Mouse (Mus musculus): Measurements from ENCODE around the gene Napa. TPM values are rescaled to one million over a fixed set of nuclear protein-coding genes. Genes with fewer than 3 reads are reported as not detected.

Gene Napa
- polyA plus RNA-seq, 2 experiments: 107 to 110 TPM

- Histone ChIP-seq H3K27ac (no peak overlapping the region), H3K4me3 (ENCODE audit: insufficient read depth in 1 of 2, low read depth in 2 of 2, low read length in 2 of 2) (no peak overlapping the region), H3K27me3 (ENCODE audit: control insufficient read depth, insufficient read depth, low read length) (no peaks in the 10 kb centered on the region), H3K36me3 (replicated peaks; ENCODE audit: control insufficient read depth, insufficient read depth, low read depth) (no peaks in the 10 kb centered on the region), H3K4me2 (ENCODE audit: low read depth) (no peak overlapping the region), H3K4me1 (replicated peaks; ENCODE audit: control insufficient read depth in 2 of 2, insufficient read depth in 2 of 2, low read length in 1 of 2) (peaks cover 0 to 4% of the 10 kb centered on the region in 2 experiments; a peak in 1 of 4 replicates), H3K9ac (replicated peaks) (no peak overlapping the region), H3K9me3 (ENCODE audit: control insufficient read depth, low read length) (no peaks in the 10 kb centered on the region)
- ATAC-seq (ENCODE audit: insufficient read depth) (no peak), DNase-seq (ENCODE audit: low read depth in 3 of 3, low spot score in 3 of 3) (no peak)
- TF ChIP-seq EP300 (IDR thresholded peaks at IDR 0.05; ENCODE audit: low read depth) (no peak), CTCF (IDR thresholded peaks at IDR 0.05; ENCODE audit: low read depth) (no peak)
These were observed 27.4 kb upstream of the Napa start for GRCm38 (mm10) chr7:16070846-16071245.

GRCm38 (mm10) chr7:16071906-16072305, 26.4 kb upstream of the Napa start:
- peaks cover 0 to 4% of the 10 kb centered on the region in 2 experiments; a peak in 1 of 4 replicates for H3K4me1 ChIP-seq (replicated peaks; ENCODE audit: control insufficient read depth in 2 of 2, insufficient read depth in 2 of 2, low read length in 1 of 2)
- no peaks in the 10 kb centered on the region for H3K36me3 ChIP-seq (replicated peaks; ENCODE audit: control insufficient read depth, insufficient read depth, low read depth)
- H3K9ac ChIP-seq (replicated peaks): no peak overlapping the region
- H3K4me2 ChIP-seq (ENCODE audit: low read depth): no peak overlapping the region
- H3K9me3 ChIP-seq (ENCODE audit: control insufficient read depth, low read length): no peaks in the 10 kb centered on the region
- no peaks in the 10 kb centered on the region for H3K27me3 ChIP-seq (ENCODE audit: control insufficient read depth, insufficient read depth, low read length)
- TF ChIP-seq EP300 (IDR thresholded peaks at IDR 0.05; ENCODE audit: low read depth): no peak
- no peak for TF ChIP-seq CTCF (IDR thresholded peaks at IDR 0.05; ENCODE audit: low read depth)
- ATAC-seq (ENCODE audit: insufficient read depth) (peak; percentile 45), DNase-seq (ENCODE audit: low read depth in 3 of 3, low spot score in 3 of 3) (no peak)
- 60% methylated on average over 6 of the region's 6 CpGs for WGBS (ENCODE audit: insufficient replicate concordance)
- no peak overlapping the region for H3K27ac ChIP-seq
- H3K4me3 ChIP-seq (ENCODE audit: insufficient read depth in 1 of 2, low read depth in 2 of 2, low read length in 2 of 2): no peak overlapping the region

- TF ChIP-seq CTCF (IDR thresholded peaks at IDR 0.05; ENCODE audit: low read depth) (no peak), EP300 (IDR thresholded peaks at IDR 0.05; ENCODE audit: low read depth) (no peak)
- Histone ChIP-seq H3K36me3 (replicated peaks; ENCODE audit: control insufficient read depth, insufficient read depth, low read depth) (no peaks in the 10 kb centered on the region), H3K4me1 (replicated peaks; ENCODE audit: control insufficient read depth in 2 of 2, insufficient read depth in 2 of 2, low read length in 1 of 2) (no peaks in the 10 kb centered on the region), H3K9ac (replicated peaks) (no peak overlapping the region), H3K27me3 (ENCODE audit: control insufficient read depth, insufficient read depth, low read length) (no peaks in the 10 kb centered on the region), H3K27ac (no peak overlapping the region), H3K9me3 (ENCODE audit: control insufficient read depth, low read length) (no peaks in the 10 kb centered on the region), H3K4me2 (ENCODE audit: low read depth) (no peak overlapping the region), H3K4me3 (ENCODE audit: insufficient read depth in 1 of 2, low read depth in 2 of 2, low read length in 2 of 2) (no peak overlapping the region)
- DNase-seq (ENCODE audit: low read depth in 3 of 3, low spot score in 3 of 3) (no peak), ATAC-seq (ENCODE audit: insufficient read depth) (no peak)
- 38% methylated on average over 1 of the region's 1 CpGs for WGBS (ENCODE audit: insufficient replicate concordance)
These were observed 18.3 kb upstream of the Napa start for GRCm38 (mm10) chr7:16079947-16080346.

GRCm38 (mm10) chr7:16080581-16080980, 17.7 kb upstream of the Napa start:
- 37% methylated on average over 4 of the region's 4 CpGs for WGBS (ENCODE audit: insufficient replicate concordance)
- no peak overlapping the region for H3K27ac ChIP-seq
- no peaks in the 10 kb centered on the region; the same call in 1 of the 2 replicates for H3K27me3 ChIP-seq (ENCODE audit: control insufficient read depth, insufficient read depth, low read length)
- no peaks in the 10 kb centered on the region for H3K9me3 ChIP-seq (ENCODE audit: control insufficient read depth, low read length)
- TF ChIP-seq CTCF (IDR thresholded peaks at IDR 0.05; ENCODE audit: low read depth) (no peak), EP300 (IDR thresholded peaks at IDR 0.05; ENCODE audit: low read depth) (no peak)
- ATAC-seq (ENCODE audit: insufficient read depth) (no peak), DNase-seq (ENCODE audit: low read depth in 3 of 3, low spot score in 3 of 3) (no peak)
- H3K9ac ChIP-seq (replicated peaks): no peak overlapping the region
- no peaks in the 10 kb centered on the region for H3K36me3 ChIP-seq (replicated peaks; ENCODE audit: control insufficient read depth, insufficient read depth, low read depth)
- no peak overlapping the region for H3K4me3 ChIP-seq (ENCODE audit: insufficient read depth in 1 of 2, low read depth in 2 of 2, low read length in 2 of 2)
- H3K4me1 ChIP-seq (replicated peaks; ENCODE audit: control insufficient read depth in 2 of 2, insufficient read depth in 2 of 2, low read length in 1 of 2): no peaks in the 10 kb centered on the region
- H3K4me2 ChIP-seq (ENCODE audit: low read depth): no peak overlapping the region

GRCm38 (mm10) chr7:16083361-16083760, 14.9 kb upstream of the Napa start:
- DNase-seq (ENCODE audit: low read depth in 3 of 3, low spot score in 3 of 3): no peak
- H3K4me1 ChIP-seq (replicated peaks; ENCODE audit: control insufficient read depth in 2 of 2, insufficient read depth in 2 of 2, low read length in 1 of 2): no peaks in the 10 kb centered on the region
- H3K9ac ChIP-seq (replicated peaks): no peak overlapping the region
- no peaks in the 10 kb centered on the region for H3K36me3 ChIP-seq (replicated peaks; ENCODE audit: control insufficient read depth, insufficient read depth, low read depth)
- no peak overlapping the region for H3K4me3 ChIP-seq (ENCODE audit: insufficient read depth in 1 of 2, low read depth in 2 of 2, low read length in 2 of 2)
- no peak for ATAC-seq (ENCODE audit: insufficient read depth)
- no peak overlapping the region for H3K4me2 ChIP-seq (ENCODE audit: low read depth)
- H3K9me3 ChIP-seq (ENCODE audit: control insufficient read depth, low read length): no peaks in the 10 kb centered on the region
- H3K27me3 ChIP-seq (ENCODE audit: control insufficient read depth, insufficient read depth, low read length): no peaks in the 10 kb centered on the region; the same call in 1 of the 2 replicates
- 55% methylated on average over 4 of the region's 4 CpGs for WGBS (ENCODE audit: insufficient replicate concordance)
- H3K27ac ChIP-seq: no peak overlapping the region
- TF ChIP-seq EP300 (IDR thresholded peaks at IDR 0.05; ENCODE audit: low read depth): no peak
- TF ChIP-seq CTCF (IDR thresholded peaks at IDR 0.05; ENCODE audit: low read depth): no peak
